Mouse (Mus musculus): ENCODE results near the gene Zmiz1. TPM values are rescaled to one million over a fixed set of nuclear protein-coding genes. Genes with fewer than 3 reads are reported as not detected.

The Zmiz1 gene
- total and polyA plus RNA-seq, 3 experiments = 0.09 to 0.16 TPM; not detected in 1

GRCm38 (mm10) chr14:25440777-25441176 lies 18.2 kb upstream of the Zmiz1 start:
- no peaks in the 10 kb centered on the region for H3K27me3 ChIP-seq (ENCODE audit: insufficient read depth, low read length)
- H3K4me3 ChIP-seq (ENCODE audit: low read depth, low read length) = no peak overlapping the region
- no peak for TF ChIP-seq TAL1 (conservative IDR thresholded peaks at IDR 0.05; ENCODE audit: low read depth, low read length)
- TF ChIP-seq POLR2AphosphoS5 (IDR thresholded peaks at IDR 0.05; ENCODE audit: insufficient replicate concordance, low read depth, low read length) = no peak
- no peak for TF ChIP-seq CTCF (IDR thresholded peaks at IDR 0.05; ENCODE audit: low read depth, low read length)
- no peak for TF ChIP-seq GATA2 (IDR thresholded peaks at IDR 0.05; ENCODE audit: borderline replicate concordance, low read depth, low read length)
- TF ChIP-seq GATA1 (IDR thresholded peaks at IDR 0.05; ENCODE audit: borderline replicate concordance, low read length) = no peak
- peaks cover 67% of the 10 kb centered on the region for H3K9me3 ChIP-seq (replicated peaks)
- DNase-seq (ENCODE audit: low spot score) = no peak
- no peak for ATAC-seq (ENCODE audit: extremely low read depth, insufficient number of reproducible peaks, low FRiP score, poor library complexity, severe bottlenecking)
- no peaks in the 10 kb centered on the region for H3K4me1 ChIP-seq (ENCODE audit: insufficient read depth, low read depth, low read length)
- no peaks in the 10 kb centered on the region for H3K36me3 ChIP-seq (replicated peaks)

- TF ChIP-seq TAL1 (conservative IDR thresholded peaks at IDR 0.05; ENCODE audit: low read depth, low read length) = no peak
- no peaks in the 10 kb centered on the region for H3K27me3 ChIP-seq (ENCODE audit: insufficient read depth, low read length)
- H3K36me3 ChIP-seq (replicated peaks) = no peaks in the 10 kb centered on the region
- H3K4me3 ChIP-seq (ENCODE audit: low read depth, low read length) = no peak overlapping the region
- H3K9me3 ChIP-seq (replicated peaks) = peaks cover 74% of the 10 kb centered on the region
- ATAC-seq (ENCODE audit: extremely low read depth, insufficient number of reproducible peaks, low FRiP score, poor library complexity, severe bottlenecking) (no peak), DNase-seq (ENCODE audit: low spot score) (no peak)
- no peaks in the 10 kb centered on the region for H3K4me1 ChIP-seq (ENCODE audit: insufficient read depth, low read depth, low read length)
These were observed 17.5 kb upstream of the Zmiz1 start for GRCm38 (mm10) chr14:25441469-25441868.

GRCm38 (mm10) chr14:25442676-25443075 lies 16.3 kb upstream of the Zmiz1 start:
- no peak overlapping the region for H3K4me3 ChIP-seq (ENCODE audit: low read depth, low read length)
- no peaks in the 10 kb centered on the region for H3K27me3 ChIP-seq (ENCODE audit: insufficient read depth, low read length)
- no peaks in the 10 kb centered on the region for H3K36me3 ChIP-seq (replicated peaks)
- no peak for ATAC-seq (ENCODE audit: extremely low read depth, insufficient number of reproducible peaks, low FRiP score, poor library complexity, severe bottlenecking)
- H3K9me3 ChIP-seq (replicated peaks) = peaks cover 80% of the 10 kb centered on the region
- TF ChIP-seq CTCF (IDR thresholded peaks at IDR 0.05; ENCODE audit: low read depth, low read length) (no peak), TAL1 (conservative IDR thresholded peaks at IDR 0.05; ENCODE audit: low read depth, low read length) (no peak), POLR2AphosphoS5 (IDR thresholded peaks at IDR 0.05; ENCODE audit: insufficient replicate concordance, low read depth, low read length) (no peak), GATA2 (IDR thresholded peaks at IDR 0.05; ENCODE audit: borderline replicate concordance, low read depth, low read length) (no peak), GATA1 (IDR thresholded peaks at IDR 0.05; ENCODE audit: borderline replicate concordance, low read length) (no peak)
- no peaks in the 10 kb centered on the region for H3K4me1 ChIP-seq (ENCODE audit: insufficient read depth, low read depth, low read length)
- no peak for DNase-seq (ENCODE audit: low spot score)

GRCm38 (mm10) chr14:25447136-25447775 lies 11.7 kb upstream of the Zmiz1 start:
- H3K9me3 ChIP-seq (replicated peaks) = peaks cover 84% of the 10 kb centered on the region
- H3K4me1 ChIP-seq (ENCODE audit: insufficient read depth, low read depth, low read length) = no peaks in the 10 kb centered on the region
- ATAC-seq (ENCODE audit: extremely low read depth, insufficient number of reproducible peaks, low FRiP score, poor library complexity, severe bottlenecking) (no peak), DNase-seq (ENCODE audit: low spot score) (no peak)
- no peak for TF ChIP-seq GATA1 (IDR thresholded peaks at IDR 0.05; ENCODE audit: borderline replicate concordance, low read length)
- no peak for TF ChIP-seq CTCF (IDR thresholded peaks at IDR 0.05; ENCODE audit: low read depth, low read length)
- H3K4me3 ChIP-seq (ENCODE audit: low read depth, low read length) = no peak overlapping the region
- H3K36me3 ChIP-seq (replicated peaks) = no peaks in the 10 kb centered on the region
- no peaks in the 10 kb centered on the region for H3K27me3 ChIP-seq (ENCODE audit: insufficient read depth, low read length)

GRCm38 (mm10) chr14:25448471-25448870 lies 10.5 kb upstream of the Zmiz1 start:
- Histone ChIP-seq H3K36me3 (replicated peaks) (no peaks in the 10 kb centered on the region), H3K4me3 (ENCODE audit: low read depth, low read length) (no peak overlapping the region), H3K27me3 (ENCODE audit: insufficient read depth, low read length) (no peaks in the 10 kb centered on the region), H3K4me1 (ENCODE audit: insufficient read depth, low read depth, low read length) (no peaks in the 10 kb centered on the region), H3K9me3 (replicated peaks) (peaks cover 84% of the 10 kb centered on the region)
- DNase-seq (ENCODE audit: low spot score) = no peak
- TF ChIP-seq CTCF (IDR thresholded peaks at IDR 0.05; ENCODE audit: low read depth, low read length) (no peak), GATA1 (IDR thresholded peaks at IDR 0.05; ENCODE audit: borderline replicate concordance, low read length) (no peak), TAL1 (conservative IDR thresholded peaks at IDR 0.05; ENCODE audit: low read depth, low read length) (no peak), POLR2AphosphoS5 (IDR thresholded peaks at IDR 0.05; ENCODE audit: insufficient replicate concordance, low read depth, low read length) (no peak), GATA2 (IDR thresholded peaks at IDR 0.05; ENCODE audit: borderline replicate concordance, low read depth, low read length) (no peak)
- ATAC-seq (ENCODE audit: extremely low read depth, insufficient number of reproducible peaks, low FRiP score, poor library complexity, severe bottlenecking) = no peak

- Histone ChIP-seq H3K27me3 (ENCODE audit: insufficient read depth, low read length) (no peaks in the 10 kb centered on the region), H3K4me1 (ENCODE audit: insufficient read depth, low read depth, low read length) (no peaks in the 10 kb centered on the region), H3K4me3 (ENCODE audit: low read depth, low read length) (no peak overlapping the region), H3K36me3 (replicated peaks) (no peaks in the 10 kb centered on the region), H3K9me3 (replicated peaks) (peaks cover 86% of the 10 kb centered on the region)
- ATAC-seq (ENCODE audit: extremely low read depth, insufficient number of reproducible peaks, low FRiP score, poor library complexity, severe bottlenecking) = no peak
- TF ChIP-seq GATA1 (IDR thresholded peaks at IDR 0.05; ENCODE audit: borderline replicate concordance, low read length) = no peak
- no peak for TF ChIP-seq CTCF (IDR thresholded peaks at IDR 0.05; ENCODE audit: low read depth, low read length)
- no peak for TF ChIP-seq GATA2 (IDR thresholded peaks at IDR 0.05; ENCODE audit: borderline replicate concordance, low read depth, low read length)
- TF ChIP-seq POLR2AphosphoS5 (IDR thresholded peaks at IDR 0.05; ENCODE audit: insufficient replicate concordance, low read depth, low read length) = no peak
- no peak for TF ChIP-seq TAL1 (conservative IDR thresholded peaks at IDR 0.05; ENCODE audit: low read depth, low read length)
- DNase-seq (ENCODE audit: low spot score) = no peak
These were observed 7.8 kb upstream of the Zmiz1 start for GRCm38 (mm10) chr14:25451099-25451667.

Measured in G1E (cell line).